Mouse (Mus musculus): ENCODE measurements around the gene 1700025G04Rik.

DNA sequence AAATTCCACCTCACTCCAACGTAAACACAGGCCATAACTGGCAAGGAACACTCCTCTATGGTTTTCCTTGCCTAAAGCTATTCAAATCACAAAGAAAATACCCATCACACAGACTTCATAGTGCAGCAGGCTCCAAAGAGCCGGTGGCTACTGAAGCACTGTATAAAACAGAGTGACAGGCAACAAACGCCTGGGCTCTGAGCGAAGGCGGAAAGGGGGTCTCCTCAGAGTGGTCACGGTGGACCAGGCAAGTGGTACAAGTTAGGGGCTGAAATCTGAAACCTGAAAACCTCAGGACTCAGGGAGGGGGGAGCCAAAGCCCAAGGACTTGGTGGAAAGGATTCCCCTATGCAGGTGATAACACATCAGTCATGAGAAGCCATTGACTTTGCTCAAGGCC lies 127.8 kb downstream of the 1700025G04Rik start:
- no peak for TF ChIP-seq CTCF (IDR thresholded peaks at IDR 0.05; ENCODE audit: low read depth)
- no peak for TF ChIP-seq EP300 (IDR thresholded peaks at IDR 0.05; ENCODE audit: low read depth)

All from heart, postnatal 0 days (tissue).